Mouse (Mus musculus) lung, embryonic 14.5 days (tissue): ENCODE data around the gene Igf2bp1. TPM values are rescaled to one million over a fixed set of nuclear protein-coding genes. Genes with fewer than 3 reads are reported as not detected.

ENCODE experiments used
- ATAC-seq: fragments of 200-750 bp; cut with Nextera tagmentation; 2 replicates; pipeline ENCODE4 v1.8.0; 2017; ENCODE audit warnings: mild to moderate bottlenecking, moderate TSS enrichment, moderate library complexity; ENCODE audit not compliant: insufficient read depth
- DNase-seq: peaks from one replicate; pipeline ENCODE4 v3.0.0-alpha.2; 2015
- H3K27ac ChIP-seq: fragments of 300-500 bp; sonication (generic); 2 replicates; pipeline ENCODE4 v1.5.1; 2014; ENCODE audit warnings: low read depth, mild to moderate bottlenecking, moderate library complexity
- H3K27me3 ChIP-seq: fragments of 300-500 bp; sonication (generic); 2 replicates; pipeline ENCODE4 v1.6.1; 2014; ENCODE audit warnings: low read length, control low read depth; ENCODE audit not compliant: insufficient read depth
- H3K36me3 ChIP-seq: fragments of 300-500 bp; sonication (generic); 2 replicates; pipeline ENCODE4 v1.6.1; 2014; ENCODE audit warnings: control low read depth; ENCODE audit not compliant: insufficient read depth
- H3K4me1 ChIP-seq: fragments of 300-500 bp; sonication (generic); 2 replicates; pipeline ENCODE4 v1.6.1; 2014; ENCODE audit warnings: antibody characterized with exemption, control low read depth; ENCODE audit not compliant: insufficient read depth
- H3K4me2 ChIP-seq: fragments of 300-500 bp; sonication (generic); 2 replicates; pipeline ENCODE4 v1.6.1; 2014; ENCODE audit warnings: mild to moderate bottlenecking
- H3K4me3 ChIP-seq: fragments of 300-500 bp; sonication (generic); 2 replicates; pipeline ENCODE4 v1.5.1; 2014; ENCODE audit warnings: low read depth, low read length
- H3K9ac ChIP-seq: fragments of 300-500 bp; sonication (generic); 2 replicates; pipeline ENCODE4 v1.6.1; 2014
- H3K9me3 ChIP-seq: fragments of 300-500 bp; sonication (generic); 2 replicates; pipeline ENCODE4 v1.6.1; 2016; ENCODE audit warnings: low read depth, low read length, control low read depth
- CTCF ChIP-seq: IDR thresholded peaks from 2 replicates; pipeline ENCODE4 v1.5.1; 2016; ENCODE audit warnings: antibody characterized with exemption, low read depth
- WGBS: fragments of 180-500 bp; shearing (Covaris S2); extraction: QIAGEN DNeasy Blood & Tissue Kit; methylation state at CpG from one replicate; pipeline ENCODE4 v1.1.7; 2014; 5-methylcytosine and 5-hydroxymethylcytosine counted together
- polyA plus RNA-seq: library from polyadenylated mRNA; unstranded; fragments of >200 nt; fragmentation: Nextera tagmentation; extraction: Ambion mirVana; gene quantifications from 2 replicates; pipeline ENCODE4 v1.2.1, GENCODE M21; 2014

Gene Igf2bp1
- polyA plus RNA-seq, 1 experiment from 2014 or later: 30.9 TPM

DNA sequence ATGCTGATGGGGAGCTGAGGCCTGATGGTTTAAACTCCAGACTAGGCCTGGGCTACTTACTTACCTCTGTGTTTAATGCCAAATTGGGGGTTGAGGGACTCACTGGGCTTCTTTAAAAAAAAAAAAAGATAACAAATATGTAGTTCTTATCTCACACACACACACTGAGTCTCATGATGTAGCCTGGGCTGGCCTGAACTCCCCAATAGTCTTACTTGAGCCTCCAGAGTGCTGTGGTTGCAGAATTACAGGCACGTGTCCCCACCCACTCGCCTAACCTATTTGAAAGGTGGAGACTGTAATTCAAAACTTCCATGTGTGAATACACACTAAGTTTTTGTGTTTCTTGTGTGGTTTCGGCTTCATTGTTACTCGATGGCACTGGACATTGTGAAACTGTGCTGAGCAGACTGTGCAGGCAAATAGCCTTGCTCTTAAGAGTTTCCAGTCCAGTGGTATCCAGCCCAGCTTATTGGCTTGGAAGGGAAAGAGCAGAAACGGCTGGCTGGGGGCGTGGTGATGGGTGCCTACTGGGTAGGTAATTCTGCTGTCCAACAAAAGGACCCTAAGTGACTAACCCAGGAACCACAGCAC is 17.8 kb downstream of the Igf2bp1 start:
- 67% methylated on average over 6 of the region's 6 CpGs for WGBS
- no peak overlapping the region for H3K9ac ChIP-seq

DNA sequence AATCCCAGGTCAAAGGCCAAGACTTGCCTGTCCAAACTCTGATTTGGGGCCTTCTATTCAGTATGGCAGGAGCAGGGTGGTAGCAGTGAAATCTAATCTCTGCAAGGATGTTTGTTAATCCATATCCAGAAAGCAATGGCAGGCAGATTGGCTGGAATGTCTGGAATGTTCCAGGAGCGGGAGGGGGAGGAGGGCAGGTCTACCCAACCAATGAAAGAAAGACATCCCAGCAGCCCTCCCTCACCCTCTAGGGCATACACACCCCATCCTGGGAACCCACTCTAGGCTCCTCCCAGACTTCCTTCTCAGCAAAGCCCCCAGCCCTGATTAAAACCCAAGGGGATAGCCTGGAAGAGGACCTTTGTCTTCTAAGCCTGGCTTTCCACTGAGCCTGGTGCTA is 23.3 kb downstream of the Igf2bp1 start:
- DNase-seq: peak; percentile 75
- no peak overlapping the region; the same call in 1 of the 2 replicates for H3K4me3 ChIP-seq
- peaks cover 15% of the 10 kb centered on the region for H3K4me1 ChIP-seq
- no peaks in the 10 kb centered on the region for H3K27me3 ChIP-seq
- ATAC-seq: peak; percentile 76
- no peak overlapping the region for H3K9ac ChIP-seq
- H3K27ac ChIP-seq: peak overlapping the region; percentile 77
- no peak for TF ChIP-seq CTCF
- 17% methylated on average over 1 of the region's 1 CpGs for WGBS
- peak overlapping the region; percentile 15; the same call in 1 of the 2 replicates for H3K4me2 ChIP-seq
- peaks cover 45% of the 10 kb centered on the region for H3K36me3 ChIP-seq
- H3K9me3 ChIP-seq: no peaks in the 10 kb centered on the region

More for the DNA sequence above, 17.8 kb downstream of the Igf2bp1 start:
- TF ChIP-seq CTCF: no peak
- 0 out of 2 replicates have a peak overlapping the region, but pooled peaks have one; percentile 15 for H3K4me2 ChIP-seq
- peak overlapping the region; percentile 77 for H3K27ac ChIP-seq
- H3K4me3 ChIP-seq: no peak overlapping the region
- peaks cover 44% of the 10 kb centered on the region for H3K4me1 ChIP-seq
- no peak for DNase-seq
- no peaks in the 10 kb centered on the region for H3K9me3 ChIP-seq
- peaks cover 19% of the 10 kb centered on the region; the same call in 1 of the 2 replicates for H3K36me3 ChIP-seq
- no peak for ATAC-seq
- H3K27me3 ChIP-seq: no peaks in the 10 kb centered on the region

DNA sequence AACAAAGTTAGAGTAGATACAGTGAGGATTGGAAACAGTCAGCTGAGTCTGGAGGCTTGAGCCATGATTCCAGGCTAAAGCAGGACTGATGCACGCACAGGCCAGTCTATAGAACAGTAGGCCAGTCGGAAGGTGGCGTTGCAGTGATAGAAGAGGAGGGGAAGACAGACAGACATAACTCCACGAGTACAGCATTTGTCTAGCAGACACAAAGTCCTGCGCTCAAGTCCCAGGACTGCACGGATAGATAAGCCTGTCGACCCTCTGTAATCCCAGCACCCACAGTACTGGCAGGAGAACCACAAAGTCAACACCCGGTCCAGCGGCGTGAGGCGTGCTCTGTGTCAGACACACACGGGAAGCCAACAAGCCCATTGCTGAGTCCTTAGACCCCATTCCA is 23.9 kb downstream of the Igf2bp1 start:
- WGBS: 60% methylated on average over 12 of the region's 12 CpGs
- H3K9ac ChIP-seq: 0 out of 2 replicates have a peak overlapping the region, but pooled peaks have one; percentile 16
- peaks cover 47% of the 10 kb centered on the region for H3K36me3 ChIP-seq
- no peak for DNase-seq
- peak overlapping the region; percentile 12; the same call in 1 of the 2 replicates for H3K27ac ChIP-seq
- H3K27me3 ChIP-seq: no peaks in the 10 kb centered on the region
- H3K9me3 ChIP-seq: no peaks in the 10 kb centered on the region
- H3K4me2 ChIP-seq: peak overlapping the region; percentile 10; the same call in 1 of the 2 replicates
- H3K4me1 ChIP-seq: peaks cover 15% of the 10 kb centered on the region
- H3K4me3 ChIP-seq: no peak overlapping the region; the same call in 1 of the 2 replicates
- TF ChIP-seq CTCF: no peak
- ATAC-seq: no peak

DNA sequence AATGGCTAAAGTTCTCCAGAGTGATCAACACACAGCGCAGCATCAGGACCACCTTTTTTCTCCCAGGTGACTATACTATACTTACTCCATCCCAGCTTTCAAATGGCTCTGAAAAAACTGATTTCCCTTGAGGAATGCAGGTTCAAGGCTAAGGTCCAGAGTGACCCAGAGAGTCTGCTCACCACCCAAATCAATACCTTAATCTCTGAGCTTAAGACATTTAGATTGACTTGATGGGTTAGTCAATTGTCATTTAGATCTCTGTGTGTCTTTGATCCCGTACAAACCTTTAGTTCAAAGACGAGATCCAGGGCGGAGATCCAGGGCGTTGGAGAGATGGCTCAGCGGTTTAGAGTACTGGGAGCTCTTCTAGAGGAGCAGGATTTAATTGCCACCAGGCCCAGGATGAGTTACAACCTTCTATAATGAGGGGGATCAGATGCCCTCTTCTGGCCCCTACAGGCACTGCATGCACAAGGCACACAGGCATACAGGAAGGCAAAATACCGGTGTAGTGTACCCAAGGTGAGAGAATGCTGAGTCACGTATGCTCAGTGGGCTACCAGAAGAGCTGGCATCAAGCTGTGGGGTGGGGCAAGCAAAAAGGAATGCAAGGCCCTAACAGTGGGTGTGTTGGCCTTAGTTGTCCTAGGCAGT is 24.9 kb downstream of the Igf2bp1 start:
- Histone ChIP-seq H3K4me2 (no peak overlapping the region), H3K4me1 (peaks cover 15% of the 10 kb centered on the region), H3K27ac (no peak overlapping the region), H3K9ac (no peak overlapping the region), H3K36me3 (peaks cover 48% of the 10 kb centered on the region), H3K27me3 (no peaks in the 10 kb centered on the region), H3K4me3 (no peak overlapping the region), H3K9me3 (no peaks in the 10 kb centered on the region)
- ATAC-seq (no peak), DNase-seq (peak; percentile 56)
- peak; percentile 67 for TF ChIP-seq CTCF
- WGBS: 75% methylated on average over 8 of the region's 8 CpGs

DNA sequence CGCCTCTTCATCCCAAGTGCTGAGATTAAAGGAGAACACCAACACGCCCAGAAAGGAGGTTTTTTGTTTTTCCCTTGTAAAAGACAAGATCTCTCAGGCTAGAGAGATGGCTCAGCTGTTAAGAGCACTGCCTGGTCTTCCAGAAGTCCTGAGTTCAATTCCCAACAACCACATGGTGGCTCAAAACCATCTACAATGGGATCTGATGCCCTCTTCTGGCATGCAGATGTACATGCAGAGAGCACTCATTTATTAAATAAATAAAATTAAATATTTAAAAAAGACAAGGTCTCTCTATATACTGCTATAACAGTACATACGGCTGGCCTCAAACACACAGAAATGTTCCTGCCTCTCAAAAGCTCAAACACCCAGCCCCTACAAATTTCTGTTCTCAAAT is 27.3 kb downstream of the Igf2bp1 start:
- H3K9ac ChIP-seq: no peak overlapping the region
- DNase-seq (no peak), ATAC-seq (no peak)
- no peaks in the 10 kb centered on the region for H3K9me3 ChIP-seq
- no peak overlapping the region for H3K4me3 ChIP-seq
- peaks cover 12% of the 10 kb centered on the region for H3K4me1 ChIP-seq
- H3K4me2 ChIP-seq: no peak overlapping the region
- peaks cover 65% of the 10 kb centered on the region for H3K36me3 ChIP-seq
- H3K27ac ChIP-seq: no peak overlapping the region
- 77% methylated on average over 3 of the region's 3 CpGs for WGBS
- peak; percentile 38 for TF ChIP-seq CTCF
- H3K27me3 ChIP-seq: no peaks in the 10 kb centered on the region

DNA sequence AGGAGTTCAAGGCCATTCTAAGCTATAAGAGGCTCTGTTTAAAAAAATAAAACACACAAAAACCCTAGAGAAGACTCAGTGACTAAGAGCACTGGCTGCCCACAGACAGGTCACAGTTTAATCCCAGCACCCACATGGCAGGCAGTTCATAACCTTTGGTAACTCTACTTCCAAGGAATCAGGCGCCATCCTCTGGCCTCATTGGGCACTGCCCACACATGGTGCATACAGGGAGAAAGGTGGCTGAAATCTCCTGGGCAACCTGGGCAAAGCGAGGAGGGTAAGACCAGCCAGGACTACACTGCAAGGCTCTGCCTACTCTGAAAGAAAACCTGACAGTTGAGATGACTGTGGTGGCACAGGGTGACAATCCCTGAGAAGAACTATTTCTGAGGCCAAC is 29.4 kb downstream of the Igf2bp1 start:
- 92% methylated on average over 2 of the region's 2 CpGs for WGBS
- peaks cover 85% of the 10 kb centered on the region for H3K36me3 ChIP-seq
- H3K9me3 ChIP-seq: no peaks in the 10 kb centered on the region
- DNase-seq (no peak), ATAC-seq (no peak)
- no peaks in the 10 kb centered on the region for H3K4me1 ChIP-seq
- H3K27ac ChIP-seq: no peak overlapping the region
- TF ChIP-seq CTCF: 0 out of 2 replicates have a peak, but pooled peaks have one; percentile 12
- H3K4me2 ChIP-seq: no peak overlapping the region
- no peaks in the 10 kb centered on the region for H3K27me3 ChIP-seq
- H3K9ac ChIP-seq: no peak overlapping the region
- no peak overlapping the region for H3K4me3 ChIP-seq

DNA sequence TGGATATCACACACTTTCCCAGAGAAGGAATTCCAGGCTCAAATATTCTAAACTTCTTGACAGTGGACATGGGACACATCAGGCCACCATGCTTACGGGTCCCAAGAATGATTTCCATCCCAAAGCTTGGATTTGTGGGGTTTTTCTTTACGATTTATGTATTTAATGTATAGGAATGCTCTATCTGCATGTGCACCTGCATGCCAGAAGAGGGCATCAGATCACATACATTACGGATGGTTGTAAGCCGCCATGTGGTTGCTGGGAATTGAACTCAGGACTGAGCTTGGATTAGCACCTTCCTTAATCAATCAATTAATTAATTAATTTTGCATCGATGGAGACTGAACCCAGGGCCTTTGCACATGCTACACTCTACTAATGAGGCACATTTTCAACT is 30.0 kb downstream of the Igf2bp1 start:
- no peak for DNase-seq
- H3K27me3 ChIP-seq: no peaks in the 10 kb centered on the region
- no peak for ATAC-seq
- WGBS: 84% methylated on average over 5 of the region's 5 CpGs
- no peak overlapping the region for H3K9ac ChIP-seq
- peaks cover 91% of the 10 kb centered on the region for H3K36me3 ChIP-seq
- TF ChIP-seq CTCF: peak; percentile 40
- H3K4me2 ChIP-seq: no peak overlapping the region
- no peaks in the 10 kb centered on the region for H3K4me1 ChIP-seq
- no peaks in the 10 kb centered on the region for H3K9me3 ChIP-seq
- no peak overlapping the region for H3K4me3 ChIP-seq
- H3K27ac ChIP-seq: no peak overlapping the region
